Mouse (Mus musculus): ENCODE results near the gene Isg20l2. TPM values are rescaled to one million over a fixed set of nuclear protein-coding genes. Genes with fewer than 3 reads are reported as not detected.

Gene Isg20l2
- total and polyA plus RNA-seq, 2 experiments from 2014 or later: 8.2 to 16.2 TPM

- Histone ChIP-seq H3K9ac (replicated peaks; ENCODE audit: low read depth, low read length) (peak overlapping the region; percentile 94), H3K4me2 (ENCODE audit: low read depth, low read length) (peak overlapping the region; percentile 78), H3K4me3 (ENCODE audit: low read depth, low read length) (peak overlapping the region; percentile 96), H3K9me3 (replicated peaks; ENCODE audit: control insufficient read depth, low read length) (no peaks in the 10 kb centered on the region), H3K27me3 (ENCODE audit: control insufficient read depth, insufficient read depth, low read length) (no peaks in the 10 kb centered on the region), H3K27ac (ENCODE audit: low read depth) (peak overlapping the region; percentile 96), H3K36me3 (replicated peaks; ENCODE audit: control insufficient read depth, insufficient read depth, low read length) (no peaks in the 10 kb centered on the region), H3K4me1 (ENCODE audit: control insufficient read depth, insufficient read depth) (peaks cover 36% of the 10 kb centered on the region)
- ATAC-seq (ENCODE audit: insufficient read depth, low read depth) (no peak), DNase-seq (ENCODE audit: low spot score) (no peak)
- TF ChIP-seq EP300 (IDR thresholded peaks at IDR 0.05; ENCODE audit: low read depth): no peak
- no peak for TF ChIP-seq CTCF (IDR thresholded peaks at IDR 0.05; ENCODE audit: low read depth)
- under 1% methylated on average over 27 of the region's 27 CpGs for WGBS
Observed at GRCm38 (mm10) chr3:87906981-87907857, 22.9 kb upstream of the Isg20l2 start.

GRCm38 (mm10) chr3:87907906-87908305, 22.2 kb upstream of the Isg20l2 start:
- H3K4me2 ChIP-seq (ENCODE audit: low read depth, low read length): peak overlapping the region; percentile 78
- no peak for ATAC-seq (ENCODE audit: insufficient read depth, low read depth)
- H3K9ac ChIP-seq (replicated peaks; ENCODE audit: low read depth, low read length): peak overlapping the region; percentile 94
- 0 out of 2 replicates have a peak, but pooled peaks cover 1% of the 10 kb centered on the region for H3K36me3 ChIP-seq (replicated peaks; ENCODE audit: control insufficient read depth, insufficient read depth, low read length)
- no peaks in the 10 kb centered on the region for H3K27me3 ChIP-seq (ENCODE audit: control insufficient read depth, insufficient read depth, low read length)
- WGBS: 0% methylated on average over 1 of the region's 1 CpGs
- no peaks in the 10 kb centered on the region for H3K9me3 ChIP-seq (replicated peaks; ENCODE audit: control insufficient read depth, low read length)
- H3K27ac ChIP-seq (ENCODE audit: low read depth): peak overlapping the region; percentile 96
- DNase-seq (ENCODE audit: low spot score): no peak
- peak overlapping the region; percentile 96 for H3K4me3 ChIP-seq (ENCODE audit: low read depth, low read length)
- TF ChIP-seq EP300 (IDR thresholded peaks at IDR 0.05; ENCODE audit: low read depth) (no peak), CTCF (IDR thresholded peaks at IDR 0.05; ENCODE audit: low read depth) (no peak)
- H3K4me1 ChIP-seq (ENCODE audit: control insufficient read depth, insufficient read depth): peaks cover 36% of the 10 kb centered on the region

- no peak overlapping the region for H3K4me3 ChIP-seq (ENCODE audit: low read depth, low read length)
- H3K4me1 ChIP-seq (ENCODE audit: control insufficient read depth, insufficient read depth): peaks cover 36% of the 10 kb centered on the region
- TF ChIP-seq CTCF (IDR thresholded peaks at IDR 0.05; ENCODE audit: low read depth): no peak
- TF ChIP-seq EP300 (IDR thresholded peaks at IDR 0.05; ENCODE audit: low read depth): no peak
- no peak for ATAC-seq (ENCODE audit: insufficient read depth, low read depth)
- H3K4me2 ChIP-seq (ENCODE audit: low read depth, low read length): peak overlapping the region; percentile 52; the same call in 1 of the 2 replicates
- no peak for DNase-seq (ENCODE audit: low spot score)
- H3K36me3 ChIP-seq (replicated peaks; ENCODE audit: control insufficient read depth, insufficient read depth, low read length): peaks cover 16% of the 10 kb centered on the region
- no peaks in the 10 kb centered on the region for H3K9me3 ChIP-seq (replicated peaks; ENCODE audit: control insufficient read depth, low read length)
- no peak overlapping the region for H3K9ac ChIP-seq (replicated peaks; ENCODE audit: low read depth, low read length)
- H3K27ac ChIP-seq (ENCODE audit: low read depth): peak overlapping the region; percentile 96
- H3K27me3 ChIP-seq (ENCODE audit: control insufficient read depth, insufficient read depth, low read length): no peaks in the 10 kb centered on the region
- 87% methylated on average over 2 of the region's 2 CpGs for WGBS
Observed at GRCm38 (mm10) chr3:87909381-87909780, 20.7 kb upstream of the Isg20l2 start.

GRCm38 (mm10) chr3:87909874-87910273, 20.2 kb upstream of the Isg20l2 start:
- ATAC-seq (ENCODE audit: insufficient read depth, low read depth): no peak
- Histone ChIP-seq H3K4me2 (ENCODE audit: low read depth, low read length) (peak overlapping the region; percentile 52), H3K27ac (ENCODE audit: low read depth) (peak overlapping the region; percentile 96), H3K9me3 (replicated peaks; ENCODE audit: control insufficient read depth, low read length) (no peaks in the 10 kb centered on the region), H3K36me3 (replicated peaks; ENCODE audit: control insufficient read depth, insufficient read depth, low read length) (peaks cover 21% of the 10 kb centered on the region), H3K9ac (replicated peaks; ENCODE audit: low read depth, low read length) (peak overlapping the region; percentile 44; the same call in 1 of the 2 replicates), H3K4me1 (ENCODE audit: control insufficient read depth, insufficient read depth) (peaks cover 36% of the 10 kb centered on the region), H3K27me3 (ENCODE audit: control insufficient read depth, insufficient read depth, low read length) (no peaks in the 10 kb centered on the region), H3K4me3 (ENCODE audit: low read depth, low read length) (peak overlapping the region; percentile 55; the same call in 1 of the 2 replicates)
- 12% methylated on average over 4 of the region's 4 CpGs for WGBS
- no peak for DNase-seq (ENCODE audit: low spot score)
- TF ChIP-seq EP300 (IDR thresholded peaks at IDR 0.05; ENCODE audit: low read depth) (no peak), CTCF (IDR thresholded peaks at IDR 0.05; ENCODE audit: low read depth) (no peak)

- peak; percentile 22 for ATAC-seq (ENCODE audit: insufficient read depth, low read depth)
- peak; percentile 79 for DNase-seq (ENCODE audit: low spot score)
- 12% methylated on average over 12 of the region's 12 CpGs for WGBS
- Histone ChIP-seq H3K36me3 (replicated peaks; ENCODE audit: control insufficient read depth, insufficient read depth, low read length) (peaks cover 28% of the 10 kb centered on the region), H3K9ac (replicated peaks; ENCODE audit: low read depth, low read length) (peak overlapping the region; percentile 44; the same call in 1 of the 2 replicates), H3K27me3 (ENCODE audit: control insufficient read depth, insufficient read depth, low read length) (no peaks in the 10 kb centered on the region), H3K27ac (ENCODE audit: low read depth) (peak overlapping the region; percentile 96), H3K9me3 (replicated peaks; ENCODE audit: control insufficient read depth, low read length) (no peaks in the 10 kb centered on the region), H3K4me2 (ENCODE audit: low read depth, low read length) (peak overlapping the region; percentile 52), H3K4me1 (ENCODE audit: control insufficient read depth, insufficient read depth) (peaks cover 36% of the 10 kb centered on the region), H3K4me3 (ENCODE audit: low read depth, low read length) (peak overlapping the region; percentile 55)
- TF ChIP-seq CTCF (IDR thresholded peaks at IDR 0.05; ENCODE audit: low read depth): no peak
- no peak for TF ChIP-seq EP300 (IDR thresholded peaks at IDR 0.05; ENCODE audit: low read depth)
Observed at GRCm38 (mm10) chr3:87910573-87911141, 19.5 kb upstream of the Isg20l2 start.

Measured in heart, postnatal 0 days (tissue).